Mouse (Mus musculus) cerebellum, adult 11-12 months (tissue): ENCODE results near the gene Hs2st1.

ENCODE experiments used
- DNase-seq: peaks from one replicate; pipeline ENCODE4 v3.0.0; 2022

Gene Hs2st1

GRCm38 (mm10) chr3:144501930-144502329 lies 68.1 kb downstream of the Hs2st1 start:
- no peak for DNase-seq

DNA sequence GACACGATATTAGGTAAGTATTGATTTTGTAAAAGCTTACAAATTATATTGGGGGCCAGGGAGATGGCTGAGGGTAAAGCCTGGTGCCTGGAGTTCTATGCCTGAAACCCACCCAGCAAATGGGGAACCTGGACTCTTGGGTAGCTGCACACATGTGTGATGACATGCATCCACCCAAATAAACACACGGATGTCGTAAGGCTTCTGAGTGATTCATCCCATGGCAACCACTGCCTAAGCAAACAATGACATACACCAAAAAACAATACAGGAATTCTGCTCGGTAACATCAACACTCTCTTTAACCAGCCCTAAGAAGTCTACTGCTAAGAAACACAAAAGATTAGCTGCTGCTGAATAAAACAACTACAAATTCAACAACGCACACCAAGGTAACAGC lies 73.2 kb downstream of the Hs2st1 start:
- DNase-seq = no peak

DNA sequence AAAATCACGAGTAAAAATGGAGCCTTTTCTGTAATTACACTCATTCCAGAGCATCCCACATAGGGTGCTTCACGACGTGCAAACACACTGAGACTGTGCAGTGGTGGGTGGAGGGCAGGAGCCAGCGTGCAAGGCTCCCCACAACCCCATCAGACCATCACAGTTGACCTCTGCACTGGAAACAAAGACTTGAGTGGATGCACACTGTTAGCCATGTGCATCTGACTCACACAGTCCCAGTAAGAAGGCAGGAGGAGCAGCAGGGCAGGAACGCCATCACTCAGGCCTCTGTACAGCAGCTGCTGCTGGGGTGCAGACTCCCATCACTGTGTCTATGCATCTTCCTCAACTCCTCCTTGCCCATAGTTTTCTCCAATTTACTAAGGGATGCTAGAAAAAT lies 75.1 kb downstream of the Hs2st1 start:
- DNase-seq = no peak

DNA sequence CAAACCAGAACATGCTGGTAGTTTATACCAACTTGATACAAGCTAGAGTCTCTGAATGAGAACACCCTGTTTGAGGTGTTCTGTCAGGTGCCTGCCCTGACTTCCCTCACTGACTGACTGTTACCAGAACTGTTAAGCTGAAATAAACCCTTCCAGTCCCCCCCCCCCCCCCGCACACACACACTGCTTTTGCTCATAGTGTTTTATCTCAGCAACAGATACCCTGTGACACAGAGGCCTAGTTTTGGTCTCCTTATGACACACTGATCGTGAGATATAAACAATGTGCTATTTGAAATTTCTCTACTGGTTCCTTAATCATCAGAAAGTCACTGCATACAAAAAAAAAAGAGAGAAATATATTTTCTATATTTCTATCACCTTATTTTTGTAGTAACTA lies 81.2 kb downstream of the Hs2st1 start:
- DNase-seq = no peak

DNA sequence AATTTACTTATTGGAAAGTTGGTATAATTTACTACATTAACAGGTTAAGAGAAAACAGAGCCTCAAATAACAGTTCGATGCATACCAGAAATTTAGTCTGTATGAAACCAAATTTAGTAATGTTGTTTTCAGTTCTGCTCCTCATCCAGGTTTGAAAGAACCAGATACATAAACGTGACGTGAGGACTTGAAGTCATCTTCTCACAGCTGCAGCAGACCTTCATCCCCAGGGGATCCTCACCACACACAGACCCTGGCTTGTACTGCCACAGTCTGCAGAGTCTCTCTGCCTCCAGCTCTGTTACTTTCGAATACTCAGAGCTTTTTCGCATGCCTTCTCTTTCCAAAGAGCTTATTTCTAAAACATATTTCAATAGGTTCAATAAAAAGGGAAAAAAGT lies 89.4 kb downstream of the Hs2st1 start:
- DNase-seq = no peak

GRCm38 (mm10) chr3:144478427-144478794 lies 91.6 kb downstream of the Hs2st1 start:
- no peak for DNase-seq

GRCm38 (mm10) chr3:144477707-144478426 lies 92.1 kb downstream of the Hs2st1 start:
- no peak for DNase-seq

DNA sequence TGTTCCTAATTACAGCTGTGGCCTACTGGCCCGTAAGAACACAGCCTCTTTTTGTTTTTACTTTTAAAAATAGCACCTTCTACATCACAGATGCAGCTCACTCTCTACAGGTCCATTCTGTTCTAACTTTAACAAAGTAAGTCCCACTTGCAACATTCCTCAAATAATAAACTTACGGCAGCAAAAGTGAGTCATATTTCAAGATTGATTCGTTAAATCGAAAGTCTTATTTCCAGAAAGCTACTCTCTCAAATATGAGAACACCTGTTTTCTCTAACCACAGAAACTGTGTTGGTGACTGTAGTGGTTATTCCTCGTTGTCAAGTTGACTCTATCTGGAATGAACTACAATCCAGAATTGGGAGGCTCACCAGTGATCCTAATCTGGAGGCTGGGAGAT lies 94.1 kb downstream of the Hs2st1 start:
- no peak for DNase-seq

DNA sequence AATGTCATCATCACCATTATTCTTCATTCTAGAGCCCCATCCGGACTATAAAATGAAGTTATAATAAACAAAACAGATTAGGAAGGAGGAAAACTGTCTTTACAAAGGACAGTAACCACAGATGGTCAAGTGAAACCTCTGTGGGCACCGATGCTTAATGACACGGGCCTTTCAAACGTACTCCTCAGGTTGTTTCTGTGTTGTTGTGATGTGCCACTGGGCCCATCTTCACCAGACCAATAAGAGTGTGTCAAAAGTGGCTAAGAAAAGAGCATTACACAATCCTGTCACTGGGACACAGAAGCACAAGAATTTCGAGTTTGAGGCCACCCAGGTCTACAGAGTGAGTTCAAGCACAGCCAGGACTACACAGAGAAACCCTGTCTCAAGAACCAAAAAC lies 95.3 kb downstream of the Hs2st1 start:
- no peak for DNase-seq

DNA sequence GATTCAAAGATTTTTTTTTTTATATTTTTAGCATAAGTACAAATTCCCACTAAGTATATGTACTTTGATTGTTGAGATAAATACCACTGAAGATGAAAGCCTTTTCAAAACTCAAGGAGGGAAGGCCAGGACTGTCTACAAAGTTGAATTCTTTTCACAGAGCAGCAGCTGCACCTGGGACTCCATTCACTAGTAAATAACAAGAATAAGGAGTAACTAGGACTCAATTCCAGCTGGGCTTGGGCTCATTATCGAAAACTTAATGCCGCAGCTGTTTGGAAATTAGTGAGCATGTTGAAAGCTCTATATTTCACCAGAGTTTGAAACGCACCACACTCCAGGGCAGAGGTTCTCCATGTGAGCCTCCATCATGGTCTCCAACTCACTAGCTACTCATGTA lies 98.0 kb downstream of the Hs2st1 start:
- no peak for DNase-seq

GRCm38 (mm10) chr3:144470901-144471300 lies 99.1 kb downstream of the Hs2st1 start:
- no peak for DNase-seq

DNA sequence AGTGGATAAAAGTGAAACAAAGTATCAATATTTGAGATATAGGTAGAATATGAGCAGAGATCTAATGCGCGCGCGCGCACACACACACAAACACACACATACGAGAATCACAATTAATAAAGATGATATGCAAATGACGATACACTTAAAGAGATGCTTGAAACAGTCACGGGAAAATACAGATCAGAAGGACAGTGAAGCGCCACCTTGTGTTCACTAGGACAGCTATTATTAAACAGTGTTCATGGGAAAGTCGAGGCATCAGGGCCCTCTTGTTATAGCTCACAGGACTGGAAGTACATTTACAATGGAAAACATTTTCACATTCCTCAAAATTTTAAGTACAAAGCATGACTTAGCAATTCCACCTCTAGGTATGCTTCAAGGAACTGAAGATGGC lies 102.5 kb downstream of the Hs2st1 start:
- no peak for DNase-seq

DNA sequence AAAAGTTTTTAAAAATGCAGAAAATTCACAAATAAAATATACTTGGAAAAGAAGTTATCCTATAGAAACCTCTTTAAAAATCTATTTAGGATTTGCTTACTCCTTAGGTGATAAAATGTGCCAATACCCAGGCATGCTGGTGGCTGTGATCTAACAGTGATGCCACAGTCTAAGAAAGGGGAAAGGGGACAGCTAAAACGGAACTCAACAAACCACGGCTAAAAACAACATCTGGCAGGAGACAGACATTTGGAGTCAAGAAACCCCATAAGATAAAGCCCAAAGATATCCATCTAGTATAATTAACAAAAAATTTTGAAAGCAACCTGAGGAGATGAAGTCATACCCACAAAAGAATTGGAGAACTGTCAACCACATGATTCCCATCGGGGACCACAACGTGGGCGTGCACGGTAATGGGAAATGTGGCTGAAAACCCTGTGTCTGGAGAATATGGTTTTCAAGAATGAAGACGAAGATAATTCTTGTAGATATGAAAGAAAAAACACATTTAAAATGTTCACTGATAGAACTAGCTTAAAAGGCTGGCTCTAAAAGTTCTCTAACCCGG lies 103.8 kb downstream of the Hs2st1 start:
- DNase-seq = no peak

GRCm38 (mm10) chr3:144462679-144463078 lies 107.3 kb downstream of the Hs2st1 start:
- DNase-seq = no peak

GRCm38 (mm10) chr3:144460183-144460788 lies 109.7 kb downstream of the Hs2st1 start:
- DNase-seq = no peak

DNA sequence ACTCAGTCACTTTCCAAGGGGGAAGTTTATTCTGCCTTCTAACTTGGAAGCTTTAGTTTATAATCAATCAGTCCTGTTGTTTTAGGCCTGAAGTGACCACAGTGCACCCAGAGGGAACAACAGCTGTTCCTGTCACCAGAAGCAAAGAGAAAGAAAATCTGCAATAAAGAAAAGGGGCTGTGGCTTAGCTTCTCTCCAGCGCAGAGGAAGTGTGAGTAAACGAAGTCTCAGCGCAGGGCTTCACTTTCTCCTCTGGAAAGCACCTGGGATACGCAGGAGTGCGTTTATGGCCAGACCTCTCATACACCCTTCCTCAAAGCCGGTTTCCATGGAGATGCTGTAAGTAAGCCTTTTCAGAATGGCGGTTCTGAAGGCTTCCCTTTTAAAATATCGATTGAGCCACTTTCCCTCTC lies 110.7 kb downstream of the Hs2st1 start:
- no peak for DNase-seq

GRCm38 (mm10) chr3:144453701-144454430 lies 116.1 kb downstream of the Hs2st1 start:
- DNase-seq = peak; percentile 24

- no peak for DNase-seq
Measured at GRCm38 (mm10) chr3:144448977-144449376, 121.0 kb downstream of the Hs2st1 start.

DNA sequence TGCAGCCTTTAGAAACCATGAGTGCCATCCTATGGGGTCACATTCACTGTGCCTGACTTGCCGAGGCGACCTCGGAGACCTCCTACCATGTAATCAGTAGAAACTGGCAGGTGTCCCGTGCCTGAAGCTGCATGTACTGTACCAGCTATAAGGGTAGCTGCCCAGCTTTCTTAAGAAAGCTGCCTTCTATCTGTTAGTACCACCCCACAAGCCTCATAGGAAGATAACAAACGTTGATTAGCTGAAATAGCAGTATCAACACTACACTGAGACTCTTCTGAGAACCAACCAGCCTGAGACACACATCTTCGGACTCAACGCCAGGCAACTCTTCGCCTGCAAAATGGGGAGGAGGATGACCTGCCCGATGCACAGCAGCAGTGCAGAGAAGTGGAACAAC lies 122.1 kb downstream of the Hs2st1 start:
- no peak for DNase-seq

DNA sequence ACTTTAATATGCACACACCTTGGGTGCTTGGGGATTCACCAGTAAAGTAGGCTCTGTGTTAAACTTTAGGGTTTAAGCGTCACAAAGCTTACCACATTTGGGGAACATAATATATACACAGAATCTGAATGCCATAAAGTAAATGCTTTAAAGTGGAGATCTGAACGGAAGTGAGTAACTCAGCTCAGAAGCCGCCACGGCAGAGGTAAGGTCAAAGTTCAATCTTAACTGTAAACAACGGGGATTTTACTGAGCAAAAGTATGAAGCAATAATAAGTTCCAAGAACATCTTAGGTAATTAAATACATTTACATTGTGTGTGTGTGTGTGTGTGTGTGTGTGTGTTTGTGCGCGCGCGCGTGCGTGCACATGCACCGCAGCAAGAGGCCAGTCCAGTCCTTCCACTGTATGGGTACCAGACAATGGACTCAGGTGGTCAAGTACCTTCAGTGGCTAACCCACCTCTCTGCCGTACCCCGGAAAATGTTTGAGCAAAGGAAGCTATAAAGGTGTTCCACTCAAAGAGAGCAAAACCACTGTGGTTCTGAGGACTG lies 123.8 kb downstream of the Hs2st1 start:
- DNase-seq = no peak

- no peak for DNase-seq
Measured at GRCm38 (mm10) chr3:144437871-144438398, 132.0 kb downstream of the Hs2st1 start.

DNA sequence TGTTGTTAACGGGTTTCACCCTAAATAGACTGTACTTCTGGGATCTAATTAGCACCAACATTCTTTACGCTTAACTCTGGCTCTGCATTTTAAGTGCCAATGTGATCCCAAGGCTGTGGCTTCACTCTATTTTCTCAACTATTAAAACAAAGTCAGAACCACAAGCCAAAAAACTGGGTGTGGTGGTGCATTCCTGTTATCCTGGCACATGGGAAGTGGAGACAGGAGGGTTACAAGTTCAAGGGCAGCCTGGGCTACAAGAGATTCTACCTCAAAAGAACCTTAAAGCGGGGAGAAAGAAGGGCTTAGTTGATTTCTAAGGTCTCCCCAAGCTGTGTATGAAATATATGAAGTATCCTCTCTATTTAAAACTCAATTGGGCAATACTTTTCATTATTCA lies 133.9 kb downstream of the Hs2st1 start:
- no peak for DNase-seq

DNA sequence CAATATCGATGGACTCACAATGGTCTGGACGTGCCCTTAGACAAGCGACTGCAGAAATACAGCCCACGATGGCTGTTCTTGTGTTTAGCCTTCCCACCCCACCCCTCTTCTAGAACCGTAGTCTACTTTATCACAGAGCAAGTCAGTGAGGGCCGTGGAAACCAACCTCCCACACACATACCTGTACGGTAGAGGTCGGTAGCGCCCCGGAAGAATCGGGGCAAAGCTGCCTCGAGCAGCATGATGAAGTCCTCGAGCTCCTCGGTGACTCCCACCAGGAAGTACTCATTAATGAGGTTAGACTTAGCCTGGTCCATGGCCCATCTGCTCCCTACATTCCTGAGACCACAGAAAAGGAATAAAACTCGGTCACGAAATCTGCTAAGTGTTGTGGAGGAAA lies 134.7 kb downstream of the Hs2st1 start:
- no peak for DNase-seq
